Mouse (Mus musculus) neural tube, embryonic 11.5 days (tissue): ENCODE measurements around the gene Uba52. TPM values are rescaled to one million over a fixed set of nuclear protein-coding genes. Genes with fewer than 3 reads are reported as not detected.
A peak's percentile ranks its signal among the peaks of the same experiment; 100 is the strongest.

Experiments
- ATAC-seq: fragments of 200-750 bp; cut with Nextera tagmentation; 2 replicates; pipeline ENCODE4 v1.8.0; 2017; ENCODE audit warnings: moderate number of reproducible peaks, mild to moderate bottlenecking, moderate TSS enrichment, moderate library complexity; ENCODE audit not compliant: insufficient read depth, low FRiP score, low TSS enrichment
- DNase-seq: peaks from one replicate; pipeline ENCODE4 v3.0.0-alpha.2; 2015; ENCODE audit warnings: low spot score
- H3K27ac ChIP-seq: fragments of 300-500 bp; sonication (generic); 2 replicates; pipeline ENCODE4 v1.5.1; 2014; ENCODE audit warnings: low read depth, mild to moderate bottlenecking, low read length
- H3K27me3 ChIP-seq: fragments of 300-500 bp; sonication (generic); 2 replicates; pipeline ENCODE4 v1.6.1; 2014; ENCODE audit warnings: mild to moderate bottlenecking, low read length, mixed read lengths; ENCODE audit not compliant: control insufficient read depth, insufficient read depth
- H3K36me3 ChIP-seq: fragments of 300-500 bp; sonication (generic); 2 replicates; pipeline ENCODE4 v1.6.1; 2014; ENCODE audit warnings: mild to moderate bottlenecking, low read length, moderate library complexity, mixed read lengths; ENCODE audit not compliant: control insufficient read depth, insufficient read depth
- H3K4me1 ChIP-seq: fragments of 300-500 bp; sonication (generic); 2 replicates; pipeline ENCODE4 v1.6.1; 2014; ENCODE audit warnings: low read length, mixed read lengths; ENCODE audit not compliant: control insufficient read depth, insufficient read depth
- H3K4me2 ChIP-seq: fragments of 300-500 bp; sonication (generic); 2 replicates; pipeline ENCODE4 v1.6.1; 2014; ENCODE audit warnings: low read depth, mild to moderate bottlenecking, moderate library complexity
- H3K4me3 ChIP-seq: fragments of 300-500 bp; sonication (generic); 2 replicates; pipeline ENCODE4 v1.5.1; 2014; ENCODE audit warnings: low read depth, low read length
- H3K9ac ChIP-seq: fragments of 300-500 bp; sonication (generic); 2 replicates; pipeline ENCODE4 v1.6.1; 2014; ENCODE audit warnings: mild to moderate bottlenecking, low read length
- H3K9me3 ChIP-seq: fragments of 300-500 bp; sonication (generic); 2 replicates; pipeline ENCODE4 v1.6.1; 2016; ENCODE audit warnings: low read length; ENCODE audit not compliant: control insufficient read depth
- WGBS: fragments of 180-500 bp; shearing (Covaris S2); extraction: QIAGEN DNeasy Blood & Tissue Kit; methylation state at CpG from one replicate; pipeline ENCODE4 v1.1.7; 2014; 5-methylcytosine and 5-hydroxymethylcytosine counted together
- polyA plus RNA-seq: library from polyadenylated mRNA; unstranded; fragments of >200 nt; fragmentation: Nextera tagmentation; extraction: Ambion mirVana; gene quantifications from 2 replicates; pipeline ENCODE4 v1.2.1, GENCODE M21; 2014

Uba52 gene
- polyA plus RNA-seq, 1 experiment from 2014 or later: 809 TPM

DNA sequence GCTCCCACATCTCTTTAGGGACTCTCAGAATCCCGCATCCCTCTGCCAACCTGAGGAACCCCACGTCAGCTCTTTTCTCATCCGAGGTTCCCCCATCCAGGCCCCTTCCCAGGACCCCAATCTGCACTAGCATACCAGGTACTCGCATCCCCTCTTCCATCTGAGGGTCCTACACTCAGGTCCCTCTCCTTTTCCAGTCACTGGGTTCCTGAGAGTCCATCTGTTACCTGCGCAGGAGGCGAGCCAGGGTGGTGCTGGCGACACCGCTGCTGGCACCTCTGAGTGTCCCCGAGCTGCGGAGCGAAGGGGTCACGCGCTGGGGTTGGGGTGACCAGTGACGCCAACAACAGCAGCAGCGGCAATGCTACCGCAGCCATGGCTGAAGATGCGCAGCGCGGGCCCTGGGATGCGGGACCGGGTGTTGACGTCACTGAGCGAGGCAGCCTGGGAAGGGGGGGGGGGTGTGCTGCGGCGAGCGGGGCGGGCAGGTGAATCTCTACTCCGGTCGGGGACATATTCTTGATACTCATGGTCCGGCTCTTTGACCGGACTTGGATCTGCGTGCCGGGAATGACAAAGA, 23.6 kb downstream of the Uba52 start, which contains the start of gene Tmem59l:
Tmem59l (minus strand) TSS at position 418 of the 580 bp plus-strand sequence.
- peak within 1 kb of the TSS; percentile 39 for H3K4me3 ChIP-seq
- WGBS: 2% methylated on average over 33 of the region's 33 CpGs
- peaks cover 72% of the 10 kb centered on the region for H3K27me3 ChIP-seq
- DNase-seq (no peak), ATAC-seq (no peak; the same call in 1 of the 2 replicates)
- H3K4me1 ChIP-seq: peaks cover 22% of the 10 kb centered on the region
- peak within 1 kb of the TSS; percentile 56 for H3K4me2 ChIP-seq
- no peaks in the 10 kb centered on the region for H3K9me3 ChIP-seq
- H3K9ac ChIP-seq: peak within 1 kb of the TSS; percentile 62
- no peak within 1 kb of the TSS for H3K27ac ChIP-seq
- no peaks in the 10 kb centered on the region for H3K36me3 ChIP-seq

DNA sequence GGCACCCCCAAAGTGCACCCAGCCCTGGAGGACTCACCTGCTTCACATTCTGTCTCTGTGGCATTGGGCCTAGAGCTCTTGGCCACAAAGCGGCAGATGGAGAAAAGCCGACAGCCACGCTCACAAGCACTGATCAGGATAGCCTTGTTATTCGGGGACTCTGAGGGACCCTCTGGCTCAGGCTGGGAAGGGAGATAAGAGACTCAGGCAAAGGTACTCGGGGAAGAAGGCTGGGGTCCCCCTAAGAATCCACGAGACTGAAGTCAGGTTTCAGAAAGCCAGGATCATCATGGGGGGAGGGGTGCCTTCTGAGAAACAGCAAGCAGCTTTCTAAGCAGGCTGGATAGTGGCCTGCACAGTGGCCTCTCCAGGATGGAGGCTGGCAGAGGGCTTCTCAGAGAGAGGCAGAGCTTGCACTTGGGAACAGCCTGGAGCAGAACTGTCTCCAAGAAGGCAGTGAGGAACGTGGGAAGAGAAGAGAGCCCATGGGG, 24.4 kb downstream of the Uba52 start:
- Histone ChIP-seq H3K4me2 (no peak overlapping the region), H3K4me3 (no peak overlapping the region), H3K27ac (no peak overlapping the region), H3K4me1 (peaks cover 22% of the 10 kb centered on the region), H3K27me3 (peaks cover 65% of the 10 kb centered on the region), H3K9ac (no peak overlapping the region), H3K9me3 (no peaks in the 10 kb centered on the region), H3K36me3 (no peaks in the 10 kb centered on the region)
- DNase-seq (no peak), ATAC-seq (no peak)
- WGBS: 60% methylated on average over 7 of the region's 7 CpGs

DNA sequence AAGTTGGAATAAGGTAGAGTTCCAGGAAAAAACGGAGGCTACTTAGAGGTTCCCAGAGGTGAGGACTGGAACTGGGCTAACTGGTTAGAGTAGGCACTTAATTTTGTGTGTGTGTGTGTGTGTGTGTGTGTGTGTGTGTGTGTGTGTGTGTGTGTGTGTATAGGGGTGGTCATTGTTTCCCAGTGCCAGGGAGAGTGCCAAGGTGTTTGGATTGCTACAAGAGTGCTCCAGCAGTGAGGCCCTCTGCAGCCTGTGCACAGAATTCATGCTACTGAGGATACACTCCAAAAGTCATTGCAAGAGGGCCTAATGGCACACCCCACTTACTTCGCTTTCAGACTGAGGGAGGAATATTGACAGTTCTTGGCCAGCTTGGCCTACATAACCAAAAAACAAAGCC, 27.7 kb downstream of the Uba52 start:
- no peak overlapping the region for H3K4me2 ChIP-seq
- 72% methylated on average over 2 of the region's 2 CpGs for WGBS
- no peak overlapping the region for H3K9ac ChIP-seq
- H3K4me3 ChIP-seq: no peak overlapping the region
- no peaks in the 10 kb centered on the region for H3K9me3 ChIP-seq
- peaks cover 3% of the 10 kb centered on the region; the same call in 1 of the 2 replicates for H3K4me1 ChIP-seq
- H3K36me3 ChIP-seq: no peaks in the 10 kb centered on the region
- H3K27ac ChIP-seq: no peak overlapping the region
- DNase-seq (no peak), ATAC-seq (no peak)
- peaks cover 32% of the 10 kb centered on the region for H3K27me3 ChIP-seq

DNA sequence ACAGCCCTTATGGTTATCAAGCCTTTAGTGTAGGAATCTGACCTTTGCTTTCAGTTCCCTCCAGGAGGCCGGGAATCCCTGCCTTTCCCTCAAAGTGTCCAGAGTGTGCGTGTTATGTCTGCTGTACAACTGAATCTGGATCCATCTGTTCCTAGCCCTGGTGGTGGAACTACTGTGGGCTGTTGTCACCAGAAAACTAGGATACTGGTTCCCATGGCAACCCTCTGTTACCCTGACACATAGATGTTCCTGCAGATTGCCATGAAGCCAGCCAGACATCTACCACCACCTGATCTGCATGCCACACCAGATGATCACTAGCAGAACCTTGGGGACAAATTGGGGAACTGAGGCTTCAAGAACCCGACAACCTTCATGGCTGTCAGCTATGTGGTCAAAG, 28.7 kb downstream of the Uba52 start:
- peaks cover 25% of the 10 kb centered on the region for H3K27me3 ChIP-seq
- no peaks in the 10 kb centered on the region for H3K9me3 ChIP-seq
- H3K4me2 ChIP-seq: no peak overlapping the region
- H3K27ac ChIP-seq: no peak overlapping the region
- ATAC-seq (no peak), DNase-seq (no peak)
- H3K9ac ChIP-seq: no peak overlapping the region
- no peaks in the 10 kb centered on the region for H3K36me3 ChIP-seq
- no peak overlapping the region for H3K4me3 ChIP-seq
- 87% methylated on average over 3 of the region's 3 CpGs for WGBS
- peaks cover 2% of the 10 kb centered on the region; the same call in 1 of the 2 replicates for H3K4me1 ChIP-seq

DNA sequence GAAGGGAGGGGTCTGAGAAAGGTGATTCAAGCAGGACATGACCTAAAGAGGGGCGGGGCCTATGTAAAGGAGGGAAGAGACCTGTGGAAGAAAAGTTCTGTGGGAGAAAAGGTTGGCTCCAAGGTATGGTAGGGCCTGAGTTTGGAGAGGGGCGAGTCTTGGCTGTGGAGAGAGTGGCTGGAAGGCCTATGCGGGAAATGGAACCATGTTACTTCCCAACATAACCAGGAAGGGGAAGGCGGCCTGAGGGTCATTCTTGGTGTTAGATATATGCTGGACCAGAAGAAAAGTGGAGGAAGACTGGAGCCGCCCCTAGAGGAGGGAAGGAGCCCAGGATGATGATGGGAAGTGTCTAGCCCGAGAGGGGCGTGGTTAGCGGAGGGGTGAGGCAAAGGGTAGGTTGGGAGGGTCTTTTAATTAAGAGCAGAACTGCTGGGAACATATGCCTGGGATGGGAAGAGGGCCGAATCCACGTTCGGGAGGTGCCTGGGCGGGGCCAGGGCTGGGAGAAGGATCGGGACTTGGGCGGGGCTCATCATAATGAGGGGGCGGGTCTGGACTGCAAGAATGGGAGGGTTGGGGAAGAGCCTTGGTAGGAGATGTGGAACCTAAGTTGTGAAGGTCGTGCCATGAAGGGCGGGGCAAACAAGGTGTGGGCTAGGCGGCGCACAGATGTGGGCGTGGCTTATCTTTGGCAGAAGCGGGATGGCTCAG, 33.2 kb downstream of the Uba52 start:
- H3K27ac ChIP-seq: no peak overlapping the region
- peaks cover 7% of the 10 kb centered on the region; the same call in 1 of the 2 replicates for H3K4me1 ChIP-seq
- no peaks in the 10 kb centered on the region for H3K27me3 ChIP-seq
- peak overlapping the region; percentile 84 for H3K4me3 ChIP-seq
- 2% methylated on average over 21 of the region's 21 CpGs for WGBS
- H3K9ac ChIP-seq: no peak overlapping the region
- DNase-seq (no peak), ATAC-seq (peak; percentile 8)
- no peaks in the 10 kb centered on the region for H3K9me3 ChIP-seq
- H3K36me3 ChIP-seq: no peaks in the 10 kb centered on the region
- H3K4me2 ChIP-seq: peak overlapping the region; percentile 82

DNA sequence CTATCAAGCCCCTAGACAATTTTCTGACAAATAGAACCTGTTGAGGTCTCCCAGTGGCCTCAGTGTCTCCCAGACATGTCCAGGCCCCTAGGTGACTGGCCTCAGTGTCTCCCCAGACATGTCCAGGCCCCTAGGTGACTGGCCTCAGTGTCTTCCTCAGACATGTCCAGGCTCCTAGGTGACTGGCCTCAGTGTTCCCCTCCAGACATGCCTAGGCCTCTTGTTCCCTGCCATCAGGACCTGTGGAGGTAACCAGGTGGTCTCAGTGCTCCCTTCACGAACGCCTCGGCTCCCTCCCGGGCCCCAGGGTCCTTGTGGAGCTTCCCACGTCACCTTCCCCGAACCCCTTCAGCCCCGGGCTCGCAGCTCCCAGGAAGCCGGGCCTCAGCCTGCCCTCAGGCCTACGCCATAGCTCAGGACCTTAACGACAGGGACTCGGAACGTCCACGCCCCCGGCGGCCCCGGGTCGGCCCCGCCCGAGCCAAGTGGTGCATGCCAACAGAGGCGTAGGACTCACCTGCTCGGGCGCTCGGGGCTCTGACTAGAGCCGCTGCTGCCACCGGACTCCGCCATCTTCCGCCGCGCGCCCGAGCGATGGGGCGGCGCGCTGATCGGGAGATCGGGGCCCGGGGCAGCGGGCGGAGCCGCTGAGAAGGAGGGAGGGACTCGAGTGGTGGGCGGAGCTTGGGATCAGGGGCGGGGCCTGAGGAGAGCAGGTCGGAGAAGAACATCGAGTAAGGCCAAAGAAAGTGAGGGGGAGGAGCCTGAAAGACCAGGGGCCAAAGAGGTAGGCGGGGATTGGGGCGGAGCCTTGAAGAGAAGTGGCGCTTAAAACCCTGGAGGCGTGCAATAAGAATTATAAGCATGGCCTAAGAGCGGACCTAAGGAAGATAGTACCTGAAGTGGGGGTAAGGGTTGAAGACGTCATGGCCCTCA, 34.0 kb downstream of the Uba52 start, which contains the start of gene Klhl26:
Klhl26 (minus strand) TSS at position 636 of the 936 bp plus-strand sequence.
- H3K27me3 ChIP-seq: no peaks in the 10 kb centered on the region
- WGBS: under 1% methylated on average over 53 of the region's 53 CpGs
- peak; percentile 86 for ATAC-seq
- no peaks in the 10 kb centered on the region for H3K9me3 ChIP-seq
- peak within 1 kb of the TSS; percentile 89 for H3K9ac ChIP-seq
- H3K4me1 ChIP-seq: peaks cover 7% of the 10 kb centered on the region; the same call in 1 of the 2 replicates
- H3K36me3 ChIP-seq: no peaks in the 10 kb centered on the region
- peak within 1 kb of the TSS; percentile 82 for H3K4me2 ChIP-seq
- peak within 1 kb of the TSS; percentile 23; the same call in 1 of the 2 replicates for H3K27ac ChIP-seq
- H3K4me3 ChIP-seq: peak within 1 kb of the TSS; percentile 84
- peak; percentile 94 for DNase-seq

DNA sequence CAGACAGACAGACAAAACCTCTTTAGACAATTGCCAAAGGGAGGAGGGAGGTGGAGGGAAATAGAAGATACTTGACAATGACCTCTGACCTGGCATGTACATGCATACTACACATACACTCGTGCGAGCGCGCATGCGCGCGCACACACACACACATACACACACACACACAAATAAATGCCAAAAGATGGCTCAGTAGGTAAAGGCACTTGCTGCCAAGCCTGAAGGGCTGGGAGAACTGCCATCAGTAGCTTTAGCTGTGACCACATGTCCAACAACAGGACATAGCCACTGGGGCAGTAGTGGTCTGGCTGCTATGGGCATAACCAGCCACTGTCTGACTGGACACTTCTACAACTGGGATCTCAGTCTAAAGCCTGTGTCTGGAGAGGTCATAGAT, 38.7 kb downstream of the Uba52 start:
- Histone ChIP-seq H3K27ac (no peak overlapping the region), H3K36me3 (no peaks in the 10 kb centered on the region), H3K9me3 (no peaks in the 10 kb centered on the region), H3K4me3 (no peak overlapping the region), H3K4me2 (no peak overlapping the region), H3K9ac (no peak overlapping the region), H3K4me1 (peaks cover 15% of the 10 kb centered on the region; the same call in 1 of the 2 replicates), H3K27me3 (no peaks in the 10 kb centered on the region)
- DNase-seq (no peak), ATAC-seq (no peak)
- WGBS: 96% methylated on average over 7 of the region's 7 CpGs

DNA sequence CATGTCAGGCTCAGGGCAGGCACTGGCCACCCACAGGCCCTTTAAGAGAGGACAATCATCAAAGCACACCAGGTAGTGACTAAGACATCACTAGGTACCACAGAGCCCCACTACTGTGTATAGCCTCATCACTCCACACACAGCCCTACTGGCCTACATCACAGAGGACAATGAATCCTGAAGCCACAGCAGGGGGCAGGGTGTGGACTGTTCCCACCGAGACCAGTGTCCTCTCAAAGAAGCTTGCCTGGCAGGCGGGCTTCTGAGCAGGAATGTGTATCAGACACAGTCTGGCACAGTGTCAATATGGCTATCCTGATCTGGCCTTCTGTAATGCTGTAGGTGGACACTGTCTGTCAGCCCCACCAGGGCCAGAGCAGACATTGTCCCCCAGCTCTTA, 40.7 kb downstream of the Uba52 start:
- DNase-seq: no peak
- Histone ChIP-seq H3K9ac (no peak overlapping the region), H3K9me3 (no peaks in the 10 kb centered on the region), H3K27ac (no peak overlapping the region), H3K4me3 (no peak overlapping the region), H3K4me2 (no peak overlapping the region), H3K27me3 (no peaks in the 10 kb centered on the region), H3K4me1 (0 out of 2 replicates have a peak, but pooled peaks cover 8% of the 10 kb centered on the region), H3K36me3 (no peaks in the 10 kb centered on the region)
- no peak for ATAC-seq
- 61% methylated on average over 2 of the region's 2 CpGs for WGBS
